Mouse (Mus musculus) MEL (cell line): ENCODE results near the gene Ank2. TPM values are rescaled to one million over a fixed set of nuclear protein-coding genes. Genes with fewer than 3 reads are reported as not detected.

Source experiments
- DNase-seq: peaks from one replicate; pipeline ENCODE4 v3.0.0; 2011; ENCODE audit warnings: low read depth, low spot score
- H3K27ac ChIP-seq: 2 replicates; pipeline ENCODE4 v1.5.1; 2012; ENCODE audit warnings: low read depth, mild to moderate bottlenecking, control low read depth, low read length, moderate library complexity; ENCODE audit not compliant: control insufficient read depth
- H3K27me3 ChIP-seq, 2 experiments: fragments of 150-350 bp in 1 of 2; sonication (generic) in 1 of 2; 2 replicates each; pipeline ENCODE4 v1.6.1; 2012; ENCODE audit warnings: low read length in 2 of 2, mild to moderate bottlenecking in 2 of 2, improper control_type of control experiment in 1 of 2, moderate library complexity in 1 of 2; ENCODE audit not compliant: insufficient read depth in 2 of 2, control insufficient read depth in 1 of 2
- H3K36me3 ChIP-seq, 2 experiments: 2 replicates each; pipeline ENCODE4 v1.6.1; 2012 to 2014; ENCODE audit warnings: low read length in 2 of 2, improper control_type of control experiment in 1 of 2, inconsistent platforms in 1 of 2, mild to moderate bottlenecking in 1 of 2; ENCODE audit not compliant: insufficient read depth in 2 of 2, control insufficient read depth in 1 of 2
- H3K4me1 ChIP-seq, 2 experiments: fragments of 150-350 bp in 1 of 2; sonication (generic) in 1 of 2; 2 replicates each; pipeline ENCODE4 v1.6.1; 2012; ENCODE audit warnings: low read length in 2 of 2, improper control_type of control experiment in 1 of 2, mild to moderate bottlenecking in 1 of 2; ENCODE audit not compliant: insufficient read depth in 2 of 2, control insufficient read depth in 1 of 2
- H3K4me3 ChIP-seq, 2 experiments: fragments of 150-350 bp in 1 of 2; sonication (generic) in 1 of 2; 2 replicates each; pipeline ENCODE4 v1.5.1; 2012; ENCODE audit warnings: low read depth in 2 of 2, low read length in 2 of 2, mild to moderate bottlenecking in 2 of 2, moderate library complexity in 2 of 2, control low read depth in 1 of 2, improper control_type of control experiment in 1 of 2; ENCODE audit not compliant: control insufficient read depth in 1 of 2, insufficient read depth in 1 of 2
- H3K79me2 ChIP-seq: 2 replicates; pipeline ENCODE4 v1.6.1; 2012; ENCODE audit warnings: mild to moderate bottlenecking, low read length, moderate library complexity; ENCODE audit not compliant: control insufficient read depth, poor library complexity, insufficient read depth
- H3K9ac ChIP-seq: 2 replicates; pipeline ENCODE4 v1.6.1; 2012; ENCODE audit warnings: low read depth, mild to moderate bottlenecking, control low read depth, low read length, moderate library complexity; ENCODE audit not compliant: control insufficient read depth, poor library complexity, severe bottlenecking
- H3K9me3 ChIP-seq: fragments of 150-350 bp; sonication (generic); replicated peaks from 2 replicates; pipeline ENCODE4 v1.6.1; 2012; ENCODE audit warnings: mild to moderate bottlenecking, low read length, improper control_type of control experiment, moderate library complexity; ENCODE audit not compliant: insufficient read depth
- BHLHE40 ChIP-seq: IDR thresholded peaks from 2 replicates; pipeline ENCODE4 v1.6.1; 2012; ENCODE audit warnings: low read depth, mild to moderate bottlenecking, inconsistent platforms, low read length, improper control_type of control experiment, borderline replicate concordance
- CHD1 ChIP-seq: IDR thresholded peaks from 2 replicates; pipeline ENCODE4 v1.6.1; 2012; ENCODE audit warnings: low read depth, mild to moderate bottlenecking, inconsistent platforms, low read length, improper control_type of control experiment
- ELF1 ChIP-seq: IDR thresholded peaks from 2 replicates; pipeline ENCODE4 v1.6.1; 2014; ENCODE audit warnings: low read depth, mild to moderate bottlenecking, inconsistent platforms, low read length, improper control_type of control experiment, moderate library complexity
- ETS1 ChIP-seq: IDR thresholded peaks from 2 replicates; pipeline ENCODE4 v1.6.1; 2012; ENCODE audit warnings: low read depth, mild to moderate bottlenecking, inconsistent platforms, low read length, improper control_type of control experiment, moderate library complexity
- GABPA ChIP-seq: IDR thresholded peaks from 2 replicates; pipeline ENCODE4 v1.6.1; 2012; ENCODE audit warnings: low read depth, mild to moderate bottlenecking, inconsistent platforms, low read length, improper control_type of control experiment, moderate library complexity
- HCFC1 ChIP-seq: IDR thresholded peaks from 2 replicates; pipeline ENCODE4 v1.6.1; 2012; ENCODE audit warnings: low read depth, mild to moderate bottlenecking, inconsistent platforms, low read length, improper control_type of control experiment, moderate library complexity
- MAZ ChIP-seq: IDR thresholded peaks from 2 replicates; pipeline ENCODE4 v1.6.1; 2012; ENCODE audit warnings: low read depth, mild to moderate bottlenecking, inconsistent platforms, low read length, improper control_type of control experiment
- MEF2A ChIP-seq: IDR thresholded peaks from 2 replicates; pipeline ENCODE4 v1.6.1; 2014; ENCODE audit warnings: low read depth, mild to moderate bottlenecking, inconsistent platforms, low read length, improper control_type of control experiment; ENCODE audit not compliant: poor library complexity, insufficient replicate concordance, severe bottlenecking; ENCODE audit errors: extremely low read depth
- MYB ChIP-seq: IDR thresholded peaks from 2 replicates; pipeline ENCODE4 v1.6.1; 2011; ENCODE audit warnings: mild to moderate bottlenecking, low read depth, low read length, improper control_type of control experiment
- MYC ChIP-seq: IDR thresholded peaks from 2 replicates; pipeline ENCODE4 v1.6.1; 2011; ENCODE audit warnings: low read depth, mild to moderate bottlenecking, low read length, improper control_type of control experiment, moderate library complexity
- NELFE ChIP-seq: IDR thresholded peaks from 2 replicates; pipeline ENCODE4 v1.6.1; 2011; ENCODE audit warnings: low read depth, low read length, improper control_type of control experiment
- NRF1 ChIP-seq: IDR thresholded peaks from 2 replicates; pipeline ENCODE4 v1.6.1; 2014; ENCODE audit warnings: low read depth, mild to moderate bottlenecking, inconsistent platforms, low read length, improper control_type of control experiment, moderate library complexity; ENCODE audit not compliant: poor library complexity, insufficient read depth, severe bottlenecking
- POLR2AphosphoS2 ChIP-seq: IDR thresholded peaks from 2 replicates; pipeline ENCODE4 v1.6.1; 2011; ENCODE audit warnings: low read length, improper control_type of control experiment
- RAD21 ChIP-seq: IDR thresholded peaks from 2 replicates; pipeline ENCODE4 v1.6.1; 2011; ENCODE audit warnings: mild to moderate bottlenecking, low read depth, low read length, improper control_type of control experiment
- TAL1 ChIP-seq: IDR thresholded peaks from 2 replicates; pipeline ENCODE4 v1.6.1; 2012; ENCODE audit warnings: mild to moderate bottlenecking, inconsistent platforms, low read length, moderate library complexity, mixed read lengths
- TBP ChIP-seq: IDR thresholded peaks from 2 replicates; pipeline ENCODE4 v1.8.0; 2011; ENCODE audit warnings: low read depth, low read length, improper control_type of control experiment
- TCF12 ChIP-seq: IDR thresholded peaks from 2 replicates; pipeline ENCODE4 v1.6.1; 2014; ENCODE audit warnings: low read depth, mild to moderate bottlenecking, inconsistent platforms, low read length, improper control_type of control experiment, moderate library complexity
- UBTF ChIP-seq: IDR thresholded peaks from 2 replicates; pipeline ENCODE4 v1.6.1; 2012; ENCODE audit warnings: low read depth, mild to moderate bottlenecking, inconsistent platforms, low read length, improper control_type of control experiment, moderate library complexity, borderline replicate concordance; ENCODE audit not compliant: insufficient read depth
- USF1 ChIP-seq: IDR thresholded peaks from 2 replicates; pipeline ENCODE4 v1.6.1; 2014; ENCODE audit warnings: low read depth, mild to moderate bottlenecking, inconsistent platforms, low read length, improper control_type of control experiment, moderate library complexity
- USF2 ChIP-seq, 2 experiments: IDR thresholded peaks; 2 replicates each; pipeline ENCODE4 v1.6.1; 2011 to 2012; ENCODE audit warnings: improper control_type of control experiment in 2 of 2, low read length in 2 of 2, borderline replicate concordance in 1 of 2, inconsistent platforms in 1 of 2, low read depth in 1 of 2, mild to moderate bottlenecking in 1 of 2; ENCODE audit not compliant: insufficient read depth in 1 of 2
- ZMIZ1 ChIP-seq: IDR thresholded peaks from 2 replicates; pipeline ENCODE4 v1.6.1; 2012; ENCODE audit warnings: low read depth, mild to moderate bottlenecking, inconsistent platforms, low read length, improper control_type of control experiment, moderate library complexity
- ZNF384 ChIP-seq: IDR thresholded peaks from 2 replicates; pipeline ENCODE4 v1.6.1; 2012; ENCODE audit warnings: low read depth, mild to moderate bottlenecking, inconsistent platforms, low read length, improper control_type of control experiment
- polyA plus RNA-seq, 2 experiments: library from polyadenylated mRNA; stranded (reverse) in 1 of 2; unstranded in 1 of 2; fragments of >175 nt in 1 of 2; fragments of >200 nt in 1 of 2; gene quantifications; 2 replicates each; pipeline versions ENCODE4 v1.2.1 to v1.2.4; 2012; ENCODE audit warnings: low replicate concordance in 2 of 2, low read depth in 1 of 2; ENCODE audit not compliant: insufficient read length in 2 of 2, insufficient read depth in 1 of 2, missing spikeins in 1 of 2
- total RNA-seq: library from RNA; depleted of rRNA; stranded (reverse); fragments of 300-350 nt; gene quantifications from 2 replicates; pipeline ENCODE4 v1.2.3, GENCODE M21; 2012

The Ank2 gene
- total and polyA plus RNA-seq, 3 experiments = 2.7 to 4.5 TPM; not detected in 1

- no peak for TF ChIP-seq MYB
- TF ChIP-seq MAZ = no peak
- TF ChIP-seq POLR2AphosphoS2 = no peak
- no peak for TF ChIP-seq USF2 (IDR thresholded peaks at IDR 0.05; ENCODE audit: borderline replicate concordance in 1 of 2, insufficient read depth in 1 of 2, low read depth in 1 of 2, low read length in 2 of 2)
- TF ChIP-seq USF1 = no peak
- no peak for TF ChIP-seq MEF2A
- TF ChIP-seq HCFC1 = no peak
- no peak for TF ChIP-seq NRF1
- no peak for TF ChIP-seq GABPA
- no peak for TF ChIP-seq ELF1
- no peak for TF ChIP-seq RAD21
- TF ChIP-seq TAL1 = no peak
- TF ChIP-seq ETS1 = no peak
- TF ChIP-seq BHLHE40 = no peak
- no peak for TF ChIP-seq TBP
- no peak for TF ChIP-seq CHD1
- no peak for TF ChIP-seq ZNF384
- no peak for TF ChIP-seq NELFE
- DNase-seq = no peak
- H3K4me1 ChIP-seq = 0 out of 4 replicates have a peak, but pooled peaks cover 0 to 4% of the 10 kb centered on the region in 2 experiments
Measured at GRCm38 (mm10) chr3:127038570-127038969, 460.6 kb downstream of the Ank2 start.

GRCm38 (mm10) chr3:127036118-127036517 lies 463.0 kb downstream of the Ank2 start:
- no peak overlapping the region for H3K4me3 ChIP-seq
- H3K36me3 ChIP-seq = peaks cover 0 to 3% of the 10 kb centered on the region in 2 experiments; a peak in 1 of 4 replicates
- H3K9ac ChIP-seq = no peak overlapping the region
- 0 out of 4 replicates have a peak, but pooled peaks cover 0 to 4% of the 10 kb centered on the region in 2 experiments for H3K4me1 ChIP-seq
- no peaks in the 10 kb centered on the region for H3K79me2 ChIP-seq
- DNase-seq = no peak
- H3K27ac ChIP-seq = no peak overlapping the region
- H3K9me3 ChIP-seq = no peaks in the 10 kb centered on the region
- H3K27me3 ChIP-seq = no peaks in the 10 kb centered on the region
- TF ChIP-seq RAD21 = no peak
- no peak for TF ChIP-seq TCF12
- no peak for TF ChIP-seq ZMIZ1
- no peak for TF ChIP-seq USF2 (IDR thresholded peaks at IDR 0.05; ENCODE audit: borderline replicate concordance in 1 of 2, insufficient read depth in 1 of 2, low read depth in 1 of 2, low read length in 2 of 2)
- no peak for TF ChIP-seq MYC
- no peak for TF ChIP-seq NELFE
- no peak for TF ChIP-seq MAZ
- TF ChIP-seq UBTF = no peak

More at GRCm38 (mm10) chr3:127038570-127038969, 460.6 kb downstream of the Ank2 start:
- Histone ChIP-seq H3K9me3 (no peaks in the 10 kb centered on the region), H3K9ac (no peak overlapping the region), H3K27me3 (no peaks in the 10 kb centered on the region), H3K36me3 (peaks cover 0 to 3% of the 10 kb centered on the region in 2 experiments; a peak in 1 of 4 replicates), H3K79me2 (no peaks in the 10 kb centered on the region), H3K27ac (no peak overlapping the region), H3K4me3 (no peak overlapping the region)
